Mouse (Mus musculus): ENCODE measurements at regions not wholly inside any gene's neighbourhood (a gene's known extent, or its start where the extent isn't known, plus 50 kb on each side); places are given as distances from the start of the nearest gene placed in this dataset.

GRCm38 (mm10) chr13:53996867-53997266, 58.6 kb downstream of the Drd1 start:
- DNase-seq, result no peak

GRCm38 (mm10) chr13:53992863-53993451, 62.5 kb downstream of the Drd1 start:
- DNase-seq, result no peak

- no peak for DNase-seq
These were observed 76.3 kb downstream of the Drd1 start for GRCm38 (mm10) chr13:53979226-53979625.

- DNase-seq, result no peak
These were observed 86.1 kb downstream of the Drd1 start for GRCm38 (mm10) chr13:53969421-53969820.

GRCm38 (mm10) chr13:53956167-53956566, 99.3 kb downstream of the Drd1 start:
- no peak for DNase-seq

GRCm38 (mm10) chr13:53948056-53948455, 107.4 kb downstream of the Drd1 start:
- DNase-seq, result no peak

- no peak for DNase-seq
These were observed 109.8 kb downstream of the Drd1 start for GRCm38 (mm10) chr13:53945681-53946080.

- no peak for DNase-seq
These were observed 114.3 kb downstream of the Drd1 start for GRCm38 (mm10) chr13:53941005-53941747.

- no peak for DNase-seq
These were observed 120.3 kb downstream of the Drd1 start for GRCm38 (mm10) chr13:53935174-53935699.

GRCm38 (mm10) chr13:53934457-53934856, 121.0 kb downstream of the Drd1 start:
- no peak for DNase-seq

GRCm38 (mm10) chr13:53926128-53926527, 129.4 kb downstream of the Drd1 start:
- DNase-seq, result no peak

- DNase-seq, result no peak
These were observed 131.1 kb downstream of the Drd1 start for GRCm38 (mm10) chr13:53924433-53924832.

- no peak for DNase-seq
These were observed 131.7 kb downstream of the Drd1 start for GRCm38 (mm10) chr13:53923721-53924374.

GRCm38 (mm10) chr13:53921796-53922195, 133.7 kb downstream of the Drd1 start:
- no peak for DNase-seq

- DNase-seq, result no peak
These were observed 135.6 kb downstream of the Drd1 start for GRCm38 (mm10) chr13:53919851-53920381.

GRCm38 (mm10) chr13:53915456-53915855, 140.0 kb downstream of the Drd1 start:
- DNase-seq, result no peak

GRCm38 (mm10) chr13:53914434-53914833, 141.1 kb downstream of the Drd1 start:
- no peak for DNase-seq

GRCm38 (mm10) chr13:53913501-53913900, 142.0 kb downstream of the Drd1 start:
- DNase-seq, result no peak

- no peak for DNase-seq
These were observed 143.7 kb downstream of the Drd1 start for GRCm38 (mm10) chr13:53911846-53912245.

GRCm38 (mm10) chr13:53911261-53911660, 144.2 kb downstream of the Drd1 start:
- no peak for DNase-seq

GRCm38 (mm10) chr13:53910251-53910650, 145.3 kb downstream of the Drd1 start:
- no peak for DNase-seq

- no peak for DNase-seq
These were observed 151.0 kb downstream of the Drd1 start for GRCm38 (mm10) chr13:53904471-53904870.

GRCm38 (mm10) chr13:53903626-53904025, 151.9 kb downstream of the Drd1 start:
- no peak for DNase-seq

- no peak for DNase-seq
These were observed 152.7 kb downstream of the Drd1 start for GRCm38 (mm10) chr13:53902831-53903230.

Measured in thymus, adult 18-20 months (tissue).